Mouse (Mus musculus) ZHBTc4 (cell line): ENCODE data around the gene Zfp865.
"Not testable (repeated sequence)": the region's sequence is repeated elsewhere in the genome, so short reads cannot be mapped to it uniquely, and the experiment has no call there.

ENCODE experiments used
- DNase-seq: peaks from one replicate; pipeline ENCODE4 v3.0.0-alpha.2; 2011; ENCODE audit warnings: low read depth, low spot score

Zfp865 gene

DNA sequence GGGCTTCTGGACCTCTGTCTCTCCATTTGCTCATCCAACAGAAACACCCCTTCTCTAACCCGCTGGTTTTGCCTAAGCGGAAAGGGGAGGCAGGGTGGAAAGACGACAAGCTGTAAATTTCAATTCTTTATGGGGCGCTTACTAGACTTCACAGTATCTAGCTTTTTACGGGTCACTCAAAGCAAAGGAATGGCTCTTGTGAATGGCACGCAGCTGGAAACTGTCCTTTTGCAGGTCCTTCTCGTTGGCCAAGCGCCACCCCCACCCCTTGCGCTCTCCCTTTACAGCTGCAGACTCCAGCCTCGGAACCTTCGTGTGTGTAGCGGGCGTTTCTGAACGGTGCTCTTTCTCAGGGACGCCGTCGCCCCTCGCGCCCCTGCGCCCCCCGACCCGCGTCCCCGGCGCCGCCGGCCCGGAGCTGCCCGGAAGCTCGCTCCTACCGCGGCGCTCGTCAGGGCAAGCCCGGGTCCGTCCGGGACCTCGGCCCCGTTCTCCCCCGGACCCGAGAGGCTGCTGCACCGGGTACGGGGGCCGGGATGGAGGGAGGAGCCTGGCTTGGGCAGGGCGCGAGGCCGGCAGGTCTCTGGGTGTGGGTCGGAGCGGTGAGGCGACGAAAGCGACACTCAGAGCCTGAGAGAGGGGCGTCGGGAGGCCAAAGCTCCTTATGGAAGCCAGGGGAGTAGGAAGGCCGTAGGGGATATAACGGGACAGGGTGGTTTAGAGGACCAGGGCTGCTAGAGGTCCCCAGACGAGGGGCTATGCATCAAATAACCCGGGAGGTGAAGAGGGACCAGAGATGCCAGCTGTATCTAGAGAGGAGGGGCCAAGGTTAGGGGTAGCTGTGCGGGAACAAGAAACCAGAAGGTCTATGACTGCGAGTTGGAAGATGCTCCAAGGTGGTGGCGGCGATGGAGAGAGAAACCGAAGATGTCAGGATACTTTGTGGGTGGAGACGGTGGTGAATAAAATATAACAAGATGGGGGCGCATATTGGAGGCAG lies 31.3 kb downstream of the Zfp865 start, which contains the start of gene Zfp580:
Gene Zfp580, plus strand, starts transcription at position 346 of the 1,000 bp plus-strand sequence.
- peak; percentile 84 for DNase-seq

DNA sequence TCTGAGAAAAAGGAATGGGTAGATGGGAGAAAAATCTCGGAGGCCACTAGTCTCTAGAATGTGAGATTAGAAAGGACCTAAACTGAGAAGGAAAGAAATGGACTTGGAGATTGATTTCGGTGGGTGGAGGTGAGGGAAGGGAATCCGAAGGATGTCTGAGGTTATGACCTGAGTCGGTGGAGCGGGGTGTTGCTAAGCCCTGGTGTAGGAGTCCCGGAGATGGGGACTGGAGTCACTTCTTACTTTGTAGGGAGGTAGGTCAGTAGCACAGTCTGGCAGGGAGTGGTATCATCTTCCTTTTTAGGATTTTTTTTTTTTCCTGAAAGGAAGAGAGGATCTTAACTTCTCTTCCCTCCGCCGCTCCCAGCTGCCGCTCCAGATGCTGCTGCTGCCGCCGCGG lies 32.3 kb downstream of the Zfp865 start:
- DNase-seq, result no peak

DNA sequence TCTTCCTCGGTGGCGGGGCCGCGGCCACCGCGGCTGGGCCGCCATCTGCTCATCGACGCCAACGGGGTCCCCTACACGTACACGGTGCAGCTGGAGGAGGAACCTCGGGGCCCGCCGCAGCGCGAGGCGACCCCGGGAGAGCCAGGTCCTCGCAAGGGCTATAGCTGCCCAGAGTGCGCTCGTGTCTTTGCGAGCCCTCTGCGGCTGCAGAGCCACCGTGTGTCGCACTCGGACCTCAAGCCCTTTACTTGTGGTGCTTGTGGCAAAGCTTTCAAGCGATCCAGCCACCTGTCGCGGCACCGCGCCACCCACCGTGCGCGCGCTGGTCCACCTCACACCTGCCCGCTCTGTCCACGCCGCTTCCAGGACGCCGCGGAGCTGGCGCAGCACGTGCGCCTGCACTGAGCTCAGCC lies 32.8 kb downstream of the Zfp865 start:
- no peak for DNase-seq

DNA sequence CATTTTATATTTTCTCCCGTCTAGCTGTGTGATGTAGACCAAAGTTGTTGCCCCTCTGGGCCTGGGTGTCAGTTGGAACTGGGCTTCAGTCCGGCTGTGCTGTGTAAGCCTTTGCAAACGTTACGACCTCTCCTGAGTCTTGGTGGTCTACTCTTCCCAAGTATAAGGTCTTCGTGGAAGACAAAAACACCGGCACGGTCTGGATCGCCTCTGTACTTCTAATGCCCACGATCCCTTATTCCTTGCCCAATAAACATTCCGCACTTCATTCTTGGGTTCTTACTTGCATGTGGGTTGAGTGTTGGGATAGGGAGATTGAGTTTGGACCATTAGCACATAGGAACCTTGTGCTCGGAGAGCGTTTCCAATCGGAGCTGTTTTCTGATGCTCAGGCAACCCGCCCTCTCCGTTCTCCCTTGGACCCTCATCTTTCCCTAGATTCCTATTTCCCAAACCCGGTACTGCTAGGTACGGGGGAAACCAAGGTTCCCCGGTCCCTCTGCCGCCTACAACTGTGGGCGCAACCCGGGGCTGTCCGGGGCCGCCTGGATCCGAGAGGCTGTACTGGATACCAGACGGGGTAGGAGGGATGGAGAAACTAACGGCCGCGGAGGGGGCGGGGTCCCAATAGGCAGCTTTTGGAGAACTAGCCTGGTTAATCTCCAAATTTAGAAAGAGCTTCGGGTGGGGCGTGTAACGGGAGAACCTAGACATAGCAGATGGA lies 33.4 kb downstream of the Zfp865 start:
- peak; percentile 67 for DNase-seq

DNA sequence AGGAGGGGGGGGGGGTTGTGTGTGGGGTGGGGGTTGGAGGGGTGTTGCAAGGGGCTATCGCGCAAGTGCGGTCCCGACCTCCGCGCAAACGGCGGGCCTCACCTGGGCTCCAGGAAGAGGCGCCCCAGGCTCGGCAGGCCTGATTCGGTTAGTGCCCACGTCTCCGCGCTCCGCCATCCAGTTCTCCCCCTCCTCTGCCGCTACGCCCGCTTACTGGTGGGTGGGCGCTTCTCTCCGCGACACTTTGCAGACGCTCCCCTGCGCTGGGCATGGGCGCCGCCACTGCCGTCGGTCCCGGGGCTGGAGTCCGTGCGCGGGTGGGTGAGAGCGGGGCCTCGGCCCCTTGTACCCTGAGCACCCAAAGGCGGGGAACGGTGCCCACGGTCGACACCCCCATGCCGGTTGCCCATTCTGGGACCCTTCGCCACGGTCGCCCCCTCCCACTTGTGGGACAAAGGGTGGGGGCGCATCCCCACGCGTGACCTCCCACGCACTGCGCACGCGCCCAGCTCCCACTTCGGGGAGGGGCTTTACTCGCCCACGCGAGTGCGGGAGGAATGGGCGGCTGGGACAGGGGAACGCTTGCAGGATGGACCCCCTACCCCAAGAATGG lies 36.6 kb downstream of the Zfp865 start:
- peak; percentile 27 for DNase-seq

DNA sequence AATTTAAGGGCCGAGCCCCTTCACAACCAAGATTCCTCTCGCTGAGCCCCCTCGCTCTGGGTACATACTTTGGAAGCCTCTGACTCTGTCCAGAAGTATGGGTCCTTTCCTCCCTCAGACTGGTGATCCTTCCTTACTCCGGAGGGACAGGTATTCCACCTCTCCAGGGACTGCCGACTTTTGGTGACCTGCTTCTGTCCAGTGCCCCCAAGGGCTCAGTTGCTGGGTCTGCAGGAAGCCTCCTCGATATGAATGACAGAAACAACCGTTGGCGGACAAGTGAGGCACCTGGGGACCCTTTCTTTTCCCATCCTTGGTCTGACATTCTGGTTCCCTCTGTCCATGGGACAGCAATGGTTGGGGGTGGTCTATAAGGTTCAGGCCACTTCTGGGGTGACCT lies 37.2 kb downstream of the Zfp865 start:
- DNase-seq, result no peak

DNA sequence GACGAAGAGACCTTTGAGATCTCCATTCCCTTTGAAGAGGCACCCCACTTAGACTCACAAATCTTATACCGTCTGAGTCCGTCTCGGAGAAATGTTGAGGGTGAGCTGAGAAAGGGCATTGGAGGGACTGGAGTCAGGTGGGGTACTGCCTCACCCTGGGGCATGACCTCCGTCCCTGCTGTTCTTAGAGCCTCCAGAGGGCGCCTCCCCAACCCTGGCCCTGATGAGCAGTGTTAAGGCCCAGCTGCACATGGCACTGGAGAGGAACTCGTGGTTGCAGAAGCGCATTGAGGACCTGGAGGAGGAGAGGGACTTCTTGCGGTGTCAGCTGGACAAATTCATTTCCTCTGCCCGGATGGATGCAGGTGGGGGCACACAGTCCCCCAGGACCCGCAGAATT lies 37.6 kb downstream of the Zfp865 start:
- DNase-seq, result peak; percentile 53

DNA sequence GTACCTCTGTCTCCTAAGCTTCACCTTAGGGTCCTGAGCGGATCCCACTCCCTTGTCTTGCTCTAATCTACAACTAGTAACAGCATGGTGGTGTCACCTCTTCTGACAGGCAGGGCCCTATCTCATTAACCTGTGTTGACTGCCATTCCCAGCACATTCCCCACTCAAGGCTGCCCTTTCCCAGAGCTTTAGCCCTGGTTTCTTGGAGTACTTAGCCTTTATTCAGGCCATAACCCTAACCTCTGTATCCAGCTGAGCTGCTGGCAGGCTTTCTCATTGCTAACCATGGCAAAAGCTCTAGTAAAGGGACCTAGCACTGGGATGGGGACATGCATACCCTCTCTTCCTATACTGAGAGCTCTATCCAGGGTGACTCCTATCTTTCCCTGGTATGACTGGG lies 38.5 kb downstream of the Zfp865 start:
- DNase-seq, result no peak

DNA sequence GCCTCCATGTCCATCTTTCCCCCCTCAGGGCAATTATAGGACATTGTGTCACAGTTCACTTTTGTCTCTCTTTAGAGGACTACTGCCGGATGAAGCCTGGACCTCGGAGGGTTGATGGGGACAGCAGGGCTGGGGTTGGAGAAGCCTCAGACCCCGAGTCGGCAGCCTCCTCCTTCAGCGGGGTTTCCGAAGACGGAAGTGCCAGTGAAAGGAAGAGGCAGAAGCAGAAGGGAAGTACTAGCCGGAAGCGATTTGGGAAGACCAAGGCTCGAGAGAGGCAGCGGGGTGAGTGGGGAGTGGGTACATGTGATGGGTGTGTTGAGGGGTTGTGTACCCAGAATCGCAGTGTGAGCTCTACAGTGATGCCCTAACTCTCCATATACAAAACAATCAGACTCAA lies 39.2 kb downstream of the Zfp865 start:
- no peak for DNase-seq

DNA sequence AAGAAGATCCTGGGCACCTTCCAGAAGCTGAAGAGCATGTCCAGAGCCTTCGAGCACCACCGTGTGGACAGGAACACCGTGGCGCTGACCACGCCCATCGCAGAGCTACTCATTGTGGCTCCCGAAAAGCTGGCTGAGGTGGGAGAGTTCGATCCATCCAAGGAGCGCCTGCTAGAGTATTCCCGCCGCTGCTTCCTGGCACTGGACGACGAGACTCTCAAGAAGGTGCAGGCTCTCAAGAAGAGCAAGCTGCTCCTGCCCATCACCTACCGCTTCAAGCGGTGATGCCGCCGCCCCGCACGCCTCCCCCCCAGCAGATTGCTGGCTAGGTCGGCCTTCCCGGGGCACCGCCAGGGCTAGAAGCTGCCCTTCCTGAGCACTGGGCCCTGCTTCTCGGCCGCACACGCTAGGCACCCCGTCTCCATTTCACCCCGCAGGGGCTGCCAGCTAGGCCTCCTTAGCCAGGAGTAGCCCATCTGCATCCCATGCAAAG lies 40.1 kb downstream of the Zfp865 start:
- peak; percentile 91 for DNase-seq

DNA sequence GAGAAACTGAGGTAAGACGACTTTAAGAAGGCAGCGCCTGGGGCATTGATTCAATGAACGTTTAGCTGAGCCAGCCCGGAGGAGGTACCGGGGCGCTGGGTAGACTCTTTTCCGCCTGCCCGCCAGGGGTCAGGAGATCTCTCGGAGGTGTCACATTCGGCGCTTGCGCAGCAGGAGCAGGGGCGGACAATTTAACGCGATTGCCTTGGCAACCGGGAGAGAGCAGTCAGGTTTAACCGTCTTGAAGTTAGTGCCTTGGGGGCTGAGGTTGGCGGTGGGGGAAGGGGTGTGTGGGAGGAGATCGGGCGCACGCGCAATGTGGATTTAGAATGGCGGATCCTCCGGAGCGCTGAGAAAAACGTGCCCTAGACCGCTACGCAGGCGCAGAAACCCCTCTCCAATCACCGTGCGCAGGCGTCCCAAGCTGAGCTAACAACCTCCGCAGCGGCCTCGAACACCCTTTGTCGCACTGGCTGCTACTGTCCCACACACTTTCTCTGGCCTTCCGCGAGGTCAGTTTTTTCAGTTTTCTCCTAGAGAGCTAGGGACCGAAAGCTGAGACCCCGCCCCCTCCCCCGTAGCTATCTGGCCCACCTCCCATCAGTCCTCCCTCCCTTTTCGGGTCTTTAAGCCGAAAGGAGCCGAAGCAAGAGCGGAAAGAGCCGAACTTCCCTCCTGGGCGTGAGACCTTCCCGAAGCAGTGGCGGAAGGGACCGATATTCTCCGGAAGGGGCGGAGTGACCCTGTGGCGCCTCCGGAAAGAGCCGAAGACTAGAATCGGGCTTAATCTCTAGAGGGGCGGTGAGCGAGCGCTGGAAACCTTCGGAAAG lies 41.0 kb downstream of the Zfp865 start:
- peak; percentile 98 for DNase-seq

DNA sequence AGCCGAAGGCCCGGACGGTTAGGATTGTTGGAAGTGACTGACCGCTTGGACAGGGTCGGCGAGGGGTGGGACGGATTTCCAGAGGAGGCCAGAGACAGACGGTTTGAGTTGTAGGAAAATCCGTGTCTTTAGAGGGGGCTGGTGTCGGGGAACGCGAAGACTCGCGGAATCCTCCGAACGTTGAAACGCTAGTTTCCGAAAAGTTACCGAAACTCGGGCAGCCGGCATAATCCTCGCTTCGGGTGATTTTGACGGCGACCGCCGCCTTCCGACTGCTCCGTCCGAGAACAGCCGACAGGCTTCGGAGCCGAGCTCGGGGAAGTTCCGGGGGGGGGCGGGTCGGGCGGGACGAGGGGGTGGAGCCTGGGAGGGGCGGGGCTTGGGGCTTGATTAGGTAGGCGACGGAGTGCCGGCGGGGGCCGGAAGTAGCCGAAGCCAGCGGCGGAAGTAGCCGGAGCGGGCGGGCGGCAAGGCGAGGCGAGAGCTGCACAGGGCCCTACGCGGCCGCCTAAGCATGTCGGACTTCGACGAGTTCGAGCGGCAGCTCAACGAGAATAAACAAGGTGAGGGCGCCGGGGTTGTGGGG lies 41.7 kb downstream of the Zfp865 start, which contains the start of gene U2af2:
Gene U2af2, plus strand, starts transcription at position 370 of the 586 bp plus-strand sequence.
- DNase-seq, result peak; percentile 95

DNA sequence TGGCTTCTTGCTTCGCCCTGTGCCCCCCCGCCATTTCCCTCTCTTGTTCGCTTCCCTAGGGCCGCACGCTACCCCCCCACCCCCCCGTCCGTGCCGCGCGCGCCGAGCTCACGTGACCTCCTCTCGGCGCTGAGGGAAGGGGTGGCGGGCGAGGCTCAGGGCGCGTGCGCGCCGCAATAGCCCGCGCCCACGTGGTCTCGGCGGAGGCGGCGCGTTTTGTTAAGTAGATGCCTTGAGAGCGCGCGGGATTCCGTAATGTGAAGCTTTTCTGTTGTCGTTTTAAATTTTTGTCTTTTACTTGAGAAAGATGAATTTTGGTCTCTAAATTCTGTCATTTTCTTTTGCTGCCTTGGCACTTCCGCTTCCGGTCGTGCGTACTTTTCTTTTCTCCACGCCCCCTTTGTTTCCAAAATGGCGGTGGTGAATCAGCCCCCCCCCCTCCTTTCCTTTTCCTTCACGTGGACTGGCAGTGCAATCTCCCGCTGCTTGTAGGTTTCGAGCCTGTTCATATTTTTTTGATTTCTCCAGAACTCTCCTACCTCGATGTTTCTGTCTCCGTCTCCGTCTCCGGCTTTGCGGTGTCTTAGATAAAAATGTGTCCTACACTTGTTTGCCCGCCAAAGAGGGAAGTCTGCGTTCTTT lies 42.3 kb downstream of the Zfp865 start:
- peak; percentile 92 for DNase-seq

DNA sequence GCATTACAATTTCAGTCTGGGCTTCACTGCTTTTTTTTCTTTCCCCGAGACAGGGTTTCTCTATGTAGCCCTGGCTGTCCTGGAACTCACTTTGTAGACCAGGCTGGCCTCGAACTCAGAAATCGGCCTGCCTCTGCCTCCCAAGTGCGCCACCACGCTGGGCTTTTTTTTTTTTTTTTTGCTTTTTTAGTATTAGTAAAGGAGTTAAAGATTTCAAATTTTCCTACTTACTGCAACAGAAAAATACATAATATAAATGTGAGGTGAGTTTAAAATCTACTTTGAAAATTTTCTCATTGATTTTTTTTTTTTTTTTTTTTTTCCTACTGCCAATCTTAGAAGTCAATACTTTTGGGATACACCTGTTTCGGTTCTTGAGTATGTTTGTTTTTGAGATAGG lies 44.7 kb downstream of the Zfp865 start:
- no peak for DNase-seq

DNA sequence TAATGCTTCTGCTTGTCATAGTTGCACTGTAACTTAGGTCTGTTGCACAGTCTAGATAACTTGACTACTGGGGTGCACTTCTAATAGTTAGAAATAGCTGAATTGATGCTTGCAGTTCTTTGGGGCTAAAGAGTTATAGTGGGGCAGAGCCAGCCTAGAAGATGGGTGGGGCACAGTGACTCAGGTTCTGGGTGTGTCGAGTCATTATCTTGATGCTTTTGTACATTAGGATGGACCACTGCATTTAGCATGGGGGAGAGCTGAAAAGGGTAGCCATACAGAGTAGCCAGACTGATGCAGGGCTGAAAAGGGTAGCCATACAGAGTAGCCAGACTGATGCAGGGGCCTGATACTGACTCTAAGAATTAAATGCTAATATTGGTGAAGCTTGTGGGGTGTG lies 53.4 kb downstream of the Zfp865 start:
- DNase-seq, result no peak

DNA sequence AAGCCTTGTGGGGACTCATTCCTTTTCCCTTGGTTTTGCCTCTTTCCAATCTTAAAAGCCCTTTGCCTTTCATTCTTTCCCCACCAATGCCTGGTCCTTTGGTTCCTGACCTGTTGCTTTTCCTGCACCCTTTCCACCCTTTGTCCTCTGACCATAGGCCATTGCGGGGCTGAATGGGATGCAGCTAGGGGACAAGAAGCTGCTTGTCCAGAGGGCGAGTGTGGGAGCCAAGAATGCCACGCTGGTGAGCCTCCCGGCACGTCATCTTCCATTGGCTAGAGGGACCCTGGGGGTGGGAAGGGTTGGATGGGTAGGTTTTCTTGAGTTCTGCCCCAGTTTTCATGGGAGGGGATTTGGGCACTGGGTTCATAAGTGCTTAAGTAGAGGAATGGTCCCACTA lies 54.8 kb downstream of the Zfp865 start:
- DNase-seq, result no peak

DNA sequence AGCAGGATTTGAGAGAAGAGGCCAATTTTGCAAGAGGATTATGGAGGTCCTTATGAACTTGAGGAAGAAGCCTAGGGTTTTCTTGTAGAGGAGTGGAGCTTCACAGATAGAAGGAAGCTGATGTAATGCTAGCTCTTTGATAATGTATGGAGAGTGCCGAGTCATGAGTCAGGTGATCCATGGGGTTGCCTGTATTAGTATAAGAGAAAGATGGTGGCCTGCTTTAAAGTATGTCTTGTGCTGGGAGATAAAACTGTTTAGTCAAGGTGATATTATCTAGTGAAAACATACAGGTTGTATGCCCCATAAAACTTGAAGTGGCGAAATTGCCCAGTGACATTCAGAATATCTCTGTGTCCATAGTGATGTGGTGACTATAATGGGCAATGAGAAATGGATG lies 56.8 kb downstream of the Zfp865 start:
- no peak for DNase-seq

DNA sequence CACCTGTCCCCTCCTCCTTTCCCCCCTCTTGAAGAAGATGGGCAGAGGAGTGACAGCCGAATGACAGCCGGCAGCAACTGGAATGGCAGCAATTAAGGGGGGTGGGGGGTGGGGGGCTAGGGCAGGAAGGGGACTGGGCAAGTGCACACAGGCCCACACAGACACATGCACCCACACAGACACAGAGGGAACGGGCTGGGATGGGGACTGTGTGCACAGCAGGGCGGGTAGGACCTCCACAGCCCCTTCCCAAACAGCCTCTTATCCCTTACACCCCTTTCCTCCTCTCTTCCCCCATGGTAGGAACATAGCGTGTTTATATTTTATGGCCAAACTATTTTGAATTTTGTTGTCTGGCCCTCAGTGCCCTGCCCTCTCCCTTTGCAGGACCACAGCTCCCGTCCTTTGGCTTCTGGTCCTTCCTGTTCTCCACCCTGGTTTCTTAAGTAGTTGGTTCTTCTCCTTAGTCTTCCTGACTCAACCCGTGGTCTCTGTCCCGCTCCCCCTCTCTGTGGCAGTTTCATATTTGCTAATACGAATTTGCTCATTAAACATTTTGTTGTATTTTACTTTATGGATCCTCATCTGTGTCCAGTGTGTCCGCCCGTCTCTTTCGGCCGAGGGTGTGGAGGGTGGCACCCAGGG lies 59.3 kb downstream of the Zfp865 start:
- not testable (repeated sequence) for DNase-seq

DNA sequence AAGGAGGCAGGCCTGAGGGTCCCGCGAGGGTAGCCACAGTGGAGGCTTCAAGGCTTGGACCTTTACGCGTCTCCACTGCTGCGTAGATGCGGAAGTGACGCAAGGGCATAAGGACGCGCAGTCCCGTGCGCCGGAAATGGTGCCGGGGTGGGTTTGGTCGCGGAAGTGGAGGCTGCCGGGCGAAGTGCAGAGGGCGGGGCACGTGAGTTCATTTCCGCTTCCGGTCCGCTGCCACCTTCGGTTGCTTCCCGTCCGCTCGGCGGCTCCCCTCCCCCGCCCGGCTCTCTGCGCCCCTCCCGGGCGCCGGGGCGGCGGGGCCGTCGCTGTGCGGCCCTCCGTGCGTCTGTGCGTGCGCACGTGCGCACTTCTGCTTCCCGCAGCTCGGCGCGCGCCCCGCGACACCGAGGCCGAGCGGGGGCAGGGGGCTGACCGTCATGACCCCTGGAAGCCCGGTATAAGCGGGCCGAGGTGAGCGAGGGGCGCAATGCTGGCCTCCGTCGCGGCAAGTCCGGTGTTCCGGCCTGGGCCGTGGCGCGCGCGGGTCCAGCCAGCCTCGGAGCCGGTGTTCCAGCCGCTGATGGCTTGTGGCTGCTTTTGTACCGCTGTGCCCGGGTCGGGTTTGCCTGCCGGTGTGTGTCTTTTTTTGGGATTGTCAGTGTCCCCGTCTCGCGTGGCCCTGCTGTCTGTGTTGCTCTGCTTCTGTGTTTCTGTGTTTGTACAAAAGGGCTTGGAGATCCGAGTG lies 60.0 kb downstream of the Zfp865 start, which contains the start of gene Epn1:
Gene Epn1, plus strand, starts transcription at position 226 of the 742 bp plus-strand sequence.
- peak; percentile 98 for DNase-seq
